Mouse (Mus musculus) neural tube, embryonic 11.5 days (tissue): Measurements from ENCODE around the gene Cdh4. TPM values are rescaled to one million over a fixed set of nuclear protein-coding genes. Genes with fewer than 3 reads are reported as not detected.

Experiments
- ATAC-seq: fragments of 200-750 bp; cut with Nextera tagmentation; 2 replicates; pipeline ENCODE4 v1.8.0; 2017; ENCODE audit warnings: moderate number of reproducible peaks, mild to moderate bottlenecking, moderate TSS enrichment, moderate library complexity; ENCODE audit not compliant: insufficient read depth, low FRiP score, low TSS enrichment
- DNase-seq: peaks from one replicate; pipeline ENCODE4 v3.0.0-alpha.2; 2015; ENCODE audit warnings: low spot score
- H3K27ac ChIP-seq: fragments of 300-500 bp; sonication (generic); 2 replicates; pipeline ENCODE4 v1.5.1; 2014; ENCODE audit warnings: low read depth, mild to moderate bottlenecking, low read length
- H3K27me3 ChIP-seq: fragments of 300-500 bp; sonication (generic); 2 replicates; pipeline ENCODE4 v1.6.1; 2014; ENCODE audit warnings: mild to moderate bottlenecking, low read length, mixed read lengths; ENCODE audit not compliant: control insufficient read depth, insufficient read depth
- H3K36me3 ChIP-seq: fragments of 300-500 bp; sonication (generic); 2 replicates; pipeline ENCODE4 v1.6.1; 2014; ENCODE audit warnings: mild to moderate bottlenecking, low read length, moderate library complexity, mixed read lengths; ENCODE audit not compliant: control insufficient read depth, insufficient read depth
- H3K4me1 ChIP-seq: fragments of 300-500 bp; sonication (generic); 2 replicates; pipeline ENCODE4 v1.6.1; 2014; ENCODE audit warnings: low read length, mixed read lengths; ENCODE audit not compliant: control insufficient read depth, insufficient read depth
- H3K4me2 ChIP-seq: fragments of 300-500 bp; sonication (generic); 2 replicates; pipeline ENCODE4 v1.6.1; 2014; ENCODE audit warnings: low read depth, mild to moderate bottlenecking, moderate library complexity
- H3K4me3 ChIP-seq: fragments of 300-500 bp; sonication (generic); 2 replicates; pipeline ENCODE4 v1.5.1; 2014; ENCODE audit warnings: low read depth, low read length
- H3K9ac ChIP-seq: fragments of 300-500 bp; sonication (generic); 2 replicates; pipeline ENCODE4 v1.6.1; 2014; ENCODE audit warnings: mild to moderate bottlenecking, low read length
- H3K9me3 ChIP-seq: fragments of 300-500 bp; sonication (generic); 2 replicates; pipeline ENCODE4 v1.6.1; 2016; ENCODE audit warnings: low read length; ENCODE audit not compliant: control insufficient read depth
- WGBS: fragments of 180-500 bp; shearing (Covaris S2); extraction: QIAGEN DNeasy Blood & Tissue Kit; methylation state at CpG from one replicate; pipeline ENCODE4 v1.1.7; 2014; 5-methylcytosine and 5-hydroxymethylcytosine counted together
- polyA plus RNA-seq: library from polyadenylated mRNA; unstranded; fragments of >200 nt; fragmentation: Nextera tagmentation; extraction: Ambion mirVana; gene quantifications from 2 replicates; pipeline ENCODE4 v1.2.1, GENCODE M21; 2014

The Cdh4 gene
- polyA plus RNA-seq, 1 experiment from 2014 or later: 9.4 TPM

GRCm38 (mm10) chr2:179733141-179733831 lies 291.1 kb downstream of the Cdh4 start:
- ATAC-seq (peak; percentile 46), DNase-seq (peak; percentile 30)
- Histone ChIP-seq H3K4me3 (no peak overlapping the region), H3K27me3 (no peaks in the 10 kb centered on the region), H3K9ac (no peak overlapping the region), H3K4me2 (no peak overlapping the region), H3K36me3 (no peaks in the 10 kb centered on the region), H3K9me3 (no peaks in the 10 kb centered on the region), H3K27ac (no peak overlapping the region), H3K4me1 (peaks cover 13% of the 10 kb centered on the region)
- 37% methylated on average over 16 of the region's 16 CpGs for WGBS

- Histone ChIP-seq H3K9me3 (no peaks in the 10 kb centered on the region), H3K4me3 (no peak overlapping the region), H3K9ac (no peak overlapping the region), H3K27ac (no peak overlapping the region), H3K4me1 (no peaks in the 10 kb centered on the region), H3K4me2 (no peak overlapping the region), H3K27me3 (no peaks in the 10 kb centered on the region), H3K36me3 (no peaks in the 10 kb centered on the region)
- ATAC-seq: no peak
- WGBS: 94% methylated on average over 1 of the region's 1 CpGs
- DNase-seq: no peak
Observed at GRCm38 (mm10) chr2:179742419-179742818, 300.2 kb downstream of the Cdh4 start.

- ATAC-seq: no peak
- 75% methylated on average over 6 of the region's 6 CpGs for WGBS
- DNase-seq: no peak
Observed at GRCm38 (mm10) chr2:179742828-179743227, 300.6 kb downstream of the Cdh4 start.

GRCm38 (mm10) chr2:179746491-179746890 lies 304.3 kb downstream of the Cdh4 start:
- ATAC-seq: no peak
- Histone ChIP-seq H3K4me2 (no peak overlapping the region), H3K4me3 (no peak overlapping the region), H3K9me3 (no peaks in the 10 kb centered on the region), H3K27me3 (no peaks in the 10 kb centered on the region), H3K4me1 (no peaks in the 10 kb centered on the region), H3K27ac (no peak overlapping the region), H3K9ac (no peak overlapping the region), H3K36me3 (no peaks in the 10 kb centered on the region)
- WGBS: 71% methylated on average over 7 of the region's 7 CpGs
- no peak for DNase-seq

More at GRCm38 (mm10) chr2:179742828-179743227, 300.6 kb downstream of the Cdh4 start:
- H3K4me3 ChIP-seq: no peak overlapping the region
- H3K36me3 ChIP-seq: no peaks in the 10 kb centered on the region
- no peak overlapping the region for H3K4me2 ChIP-seq
- no peak overlapping the region for H3K27ac ChIP-seq
- no peaks in the 10 kb centered on the region for H3K4me1 ChIP-seq
- no peaks in the 10 kb centered on the region for H3K27me3 ChIP-seq
- no peaks in the 10 kb centered on the region for H3K9me3 ChIP-seq
- no peak overlapping the region for H3K9ac ChIP-seq

- WGBS: 79% methylated on average over 3 of the region's 3 CpGs
Observed at GRCm38 (mm10) chr2:179749399-179749798, 307.2 kb downstream of the Cdh4 start.

GRCm38 (mm10) chr2:179753811-179754210 lies 311.6 kb downstream of the Cdh4 start:
- 88% methylated on average over 9 of the region's 9 CpGs for WGBS
- ATAC-seq (no peak), DNase-seq (no peak)
- no peak overlapping the region for H3K4me3 ChIP-seq
- no peaks in the 10 kb centered on the region for H3K27me3 ChIP-seq
- no peaks in the 10 kb centered on the region for H3K9me3 ChIP-seq
- H3K9ac ChIP-seq: no peak overlapping the region
- no peak overlapping the region for H3K4me2 ChIP-seq
- H3K27ac ChIP-seq: no peak overlapping the region
- peaks cover 4% of the 10 kb centered on the region; the same call in 1 of the 2 replicates for H3K4me1 ChIP-seq
- no peaks in the 10 kb centered on the region for H3K36me3 ChIP-seq

More at GRCm38 (mm10) chr2:179749399-179749798, 307.2 kb downstream of the Cdh4 start:
- Histone ChIP-seq H3K4me3 (no peak overlapping the region), H3K9ac (no peak overlapping the region), H3K27me3 (no peaks in the 10 kb centered on the region), H3K9me3 (no peaks in the 10 kb centered on the region), H3K36me3 (no peaks in the 10 kb centered on the region), H3K4me2 (no peak overlapping the region), H3K4me1 (no peaks in the 10 kb centered on the region), H3K27ac (no peak overlapping the region)
- no peak for DNase-seq
- ATAC-seq: no peak

- 74% methylated on average over 11 of the region's 11 CpGs for WGBS
- Histone ChIP-seq H3K36me3 (no peaks in the 10 kb centered on the region), H3K27ac (no peak overlapping the region), H3K9ac (no peak overlapping the region), H3K9me3 (no peaks in the 10 kb centered on the region), H3K4me1 (peaks cover 4% of the 10 kb centered on the region; the same call in 1 of the 2 replicates), H3K27me3 (no peaks in the 10 kb centered on the region), H3K4me3 (no peak overlapping the region), H3K4me2 (no peak overlapping the region)
- ATAC-seq (no peak), DNase-seq (no peak)
Observed at GRCm38 (mm10) chr2:179754776-179755175, 312.5 kb downstream of the Cdh4 start.

- peaks cover 2% of the 10 kb centered on the region for H3K4me1 ChIP-seq
- no peaks in the 10 kb centered on the region for H3K9me3 ChIP-seq
- H3K4me2 ChIP-seq: no peak overlapping the region
- 64% methylated on average over 9 of the region's 9 CpGs for WGBS
- ATAC-seq (no peak), DNase-seq (no peak)
- H3K36me3 ChIP-seq: no peaks in the 10 kb centered on the region
- no peaks in the 10 kb centered on the region for H3K27me3 ChIP-seq
- no peak overlapping the region for H3K27ac ChIP-seq
- no peak overlapping the region for H3K4me3 ChIP-seq
- no peak overlapping the region; the same call in 1 of the 2 replicates for H3K9ac ChIP-seq
Observed at GRCm38 (mm10) chr2:179761718-179762441, 319.6 kb downstream of the Cdh4 start.
